Mouse (Mus musculus): ENCODE results near the gene Anxa8. TPM values are rescaled to one million over a fixed set of nuclear protein-coding genes. Genes with fewer than 3 reads are reported as not detected.

The Anxa8 gene
- polyA plus RNA-seq (2017; shearing (Covaris generic)), result not detected

GRCm38 (mm10) chr14:34085731-34086130 lies at the start of gene Anxa8:
Gene Anxa8 (plus strand): TSS chr14:34085981.

GRCm38 (mm10) chr14:34052516-34052915 lies 33.3 kb upstream of the Anxa8 start, which contains the start of gene Antxrl:
Gene Antxrl (plus strand): TSS chr14:34052707.

GRCm38 (mm10) chr14:34102601-34103000 lies 16.8 kb downstream of the Anxa8 start, which contains the start of gene A630023A22Rik:
Gene A630023A22Rik (minus strand): TSS chr14:34102754.

Other genes with a start within 250 kb of the Anxa8 start
- not detected for gene Gdf10, start 162.4 kb upstream of the Anxa8 start, polyA plus RNA-seq (2017; shearing (Covaris generic))
- not detected for gene Gdf2, start 144.9 kb upstream of the Anxa8 start, polyA plus RNA-seq (2017; shearing (Covaris generic))
- gene Rbp3, start 132.0 kb upstream of the Anxa8 start, polyA plus RNA-seq (2017; shearing (Covaris generic)), result not detected
- gene Zfp488, start 107.2 kb upstream of the Anxa8 start, polyA plus RNA-seq (2017; shearing (Covaris generic)), result 0.07 TPM
- not detected for gene Gm30083, start 70.8 kb upstream of the Anxa8 start, polyA plus RNA-seq (2017; shearing (Covaris generic))
- not detected for gene Gm5460, start 69.2 kb upstream of the Anxa8 start, polyA plus RNA-seq (2017; shearing (Covaris generic))
- not detected for gene Antxrl, start 33.3 kb upstream of the Anxa8 start, polyA plus RNA-seq (2017; shearing (Covaris generic))
- not detected for gene A630023A22Rik, start 16.8 kb downstream of the Anxa8 start, polyA plus RNA-seq (2017; shearing (Covaris generic))
- not detected for gene Npy4r, start 66.5 kb downstream of the Anxa8 start, polyA plus RNA-seq (2017; shearing (Covaris generic))
- gene Gprin2, start 115.7 kb downstream of the Anxa8 start, polyA plus RNA-seq (2017; shearing (Covaris generic)), result not detected
- gene Syt15, start 133.6 kb downstream of the Anxa8 start, polyA plus RNA-seq (2017; shearing (Covaris generic)), result not detected
- gene Shld2, start 224.5 kb downstream of the Anxa8 start, polyA plus RNA-seq (2017; shearing (Covaris generic)), result 23.7 TPM
- 114 TPM for gene Glud1, start 224.7 kb downstream of the Anxa8 start, polyA plus RNA-seq (2017; shearing (Covaris generic))

Measured in naive thymus-derived CD4-positive, alpha-beta T cell, adult 5 months (primary cell).